Mouse (Mus musculus) right cerebral cortex, postnatal 4 days (tissue): ENCODE measurements at regions not wholly inside any gene's neighbourhood (a gene's known extent, or its start where the extent isn't known, plus 50 kb on each side); places are given as distances from the start of the nearest gene placed in this dataset.

Experiments
- DNase-seq: peaks from one replicate; pipeline ENCODE4 v3.0.0-alpha.2; 2022

DNA sequence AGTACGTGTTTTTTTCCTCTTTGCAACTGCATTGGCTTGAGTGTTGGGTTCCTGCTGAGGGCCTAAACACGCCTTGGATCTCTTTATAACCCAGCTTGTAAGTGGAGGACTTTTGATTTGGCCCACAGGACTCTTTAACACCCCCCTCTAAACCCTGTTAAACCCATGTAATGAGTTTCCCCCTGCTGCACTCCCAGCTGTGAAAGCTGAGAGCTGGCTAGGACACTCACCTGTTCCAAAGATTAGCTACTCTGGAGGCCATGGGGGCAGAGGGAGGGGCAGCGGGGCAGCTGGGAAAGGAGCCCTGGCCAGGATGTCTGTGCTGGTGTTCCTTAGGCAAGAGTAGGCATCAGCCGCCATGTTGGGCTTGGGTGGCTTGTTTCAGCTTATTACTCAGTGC is 128.7 kb upstream of the Irx3 start:
- DNase-seq, result no peak

DNA sequence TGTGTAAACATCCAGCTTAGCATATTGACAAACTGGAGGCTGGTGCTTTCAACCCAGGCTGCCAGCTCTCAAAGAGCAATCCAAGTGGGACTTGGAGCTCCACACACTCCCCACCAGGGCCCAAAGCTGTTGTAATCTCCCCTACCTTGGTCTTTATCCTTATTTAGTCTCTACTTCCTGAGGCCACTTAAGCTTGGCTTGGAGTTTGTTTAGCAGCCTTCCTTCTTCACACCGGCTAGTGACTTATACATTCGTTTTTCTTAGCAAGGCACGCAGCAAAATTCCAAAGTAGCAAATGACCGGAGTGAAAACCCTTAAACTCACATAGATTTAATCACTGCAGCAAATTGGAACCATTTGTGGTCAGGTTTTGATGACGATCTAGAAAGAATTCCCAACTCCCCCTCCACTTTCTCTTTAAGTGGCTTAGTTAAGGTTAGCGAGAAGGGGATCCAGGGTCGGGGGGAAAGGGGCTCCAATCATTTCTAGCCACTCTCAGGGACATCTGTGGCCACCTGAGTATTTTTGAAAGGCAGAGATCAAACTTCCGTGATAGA is 124.2 kb upstream of the Irx3 start:
- no peak for DNase-seq

DNA sequence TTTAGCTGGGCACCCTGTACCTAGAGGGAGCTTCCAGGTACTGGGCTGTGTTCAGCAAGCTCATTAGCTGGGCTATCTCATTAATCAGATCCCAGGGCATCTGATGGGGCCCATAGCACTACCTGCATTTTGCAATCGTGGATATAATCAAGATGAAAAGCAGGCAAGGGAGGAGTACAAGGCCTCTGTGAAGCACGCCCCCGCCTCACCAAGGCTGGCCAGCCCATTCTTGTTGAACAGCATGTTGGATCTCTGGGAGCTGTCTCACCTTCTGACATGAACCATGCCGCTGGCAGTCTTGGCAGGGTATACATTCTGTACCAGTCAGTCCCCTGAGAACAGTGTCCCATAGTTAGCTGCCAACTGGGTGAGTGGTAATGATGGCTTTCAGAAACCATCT is 122.3 kb upstream of the Irx3 start:
- DNase-seq, result no peak

DNA sequence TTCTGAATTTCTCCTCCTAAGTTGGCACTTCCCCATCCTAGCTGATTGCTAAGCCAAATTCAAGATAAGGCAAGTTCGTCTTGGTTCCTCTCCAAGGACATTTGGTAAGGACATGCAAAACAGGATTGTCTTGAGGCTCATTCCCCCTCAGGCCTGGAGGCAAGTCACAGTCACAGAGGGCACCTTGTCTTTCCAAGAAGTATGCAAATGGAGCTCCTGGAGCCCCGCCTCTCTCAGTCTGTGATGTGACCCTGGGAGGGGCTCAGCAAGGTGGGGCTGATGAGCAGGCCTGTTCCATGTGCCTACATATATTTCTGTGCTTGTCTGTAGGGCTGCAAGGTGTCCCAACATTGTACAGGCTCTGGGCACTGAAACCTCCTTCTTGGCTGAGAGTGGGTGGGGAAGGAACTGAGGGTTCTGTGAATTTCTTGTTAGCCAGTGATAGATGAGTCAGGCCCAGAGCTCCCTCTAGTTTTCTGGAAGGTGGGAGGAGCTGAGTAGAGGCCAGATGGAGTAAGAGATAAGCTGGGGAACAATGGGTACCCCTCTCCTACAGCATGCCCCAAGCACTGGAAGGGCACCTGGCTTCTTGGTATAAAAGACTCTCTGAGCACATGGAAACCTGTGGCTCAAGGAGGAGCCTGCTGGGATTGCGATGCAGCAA is 120.5 kb upstream of the Irx3 start:
- DNase-seq, result no peak

DNA sequence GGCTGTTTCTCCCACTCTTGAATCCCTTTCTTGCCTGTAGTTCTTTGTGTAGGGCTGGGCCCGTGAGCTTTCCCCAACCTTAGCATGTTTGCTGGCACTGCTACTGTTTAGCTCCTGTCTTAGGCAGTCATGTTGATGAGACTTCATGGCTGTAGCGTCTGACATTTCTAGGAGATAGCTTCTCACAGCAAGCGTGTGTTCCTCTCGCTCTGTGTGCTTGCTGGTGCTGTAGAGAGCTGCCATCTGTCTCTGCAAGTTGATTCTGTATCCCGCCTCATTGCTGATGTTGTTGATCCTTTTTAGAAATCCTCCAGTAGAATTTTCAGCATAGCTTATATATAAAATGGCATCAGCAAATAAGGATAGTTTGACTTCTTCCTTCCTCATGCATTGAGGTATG is 116.0 kb upstream of the Irx3 start:
- DNase-seq, result no peak

DNA sequence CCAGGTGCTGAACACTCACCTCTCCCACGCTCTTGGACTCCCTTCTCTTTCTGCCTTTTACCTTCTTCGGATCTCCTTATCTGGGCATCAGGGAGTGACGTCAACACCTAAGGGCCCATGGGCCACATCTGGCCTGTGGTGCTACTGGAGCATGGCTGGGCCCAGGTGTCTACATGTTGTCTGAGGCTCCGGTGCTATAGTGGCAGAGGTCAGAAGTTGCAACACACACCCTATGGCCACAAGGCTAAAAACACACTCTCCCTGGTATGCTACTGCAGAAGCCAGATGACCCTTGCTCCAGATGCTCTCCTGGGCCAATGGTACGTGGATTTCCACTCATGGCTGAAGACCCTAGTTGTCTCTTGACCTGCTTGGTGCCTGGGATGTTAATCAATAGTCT is 112.1 kb upstream of the Irx3 start:
- DNase-seq, result no peak

DNA sequence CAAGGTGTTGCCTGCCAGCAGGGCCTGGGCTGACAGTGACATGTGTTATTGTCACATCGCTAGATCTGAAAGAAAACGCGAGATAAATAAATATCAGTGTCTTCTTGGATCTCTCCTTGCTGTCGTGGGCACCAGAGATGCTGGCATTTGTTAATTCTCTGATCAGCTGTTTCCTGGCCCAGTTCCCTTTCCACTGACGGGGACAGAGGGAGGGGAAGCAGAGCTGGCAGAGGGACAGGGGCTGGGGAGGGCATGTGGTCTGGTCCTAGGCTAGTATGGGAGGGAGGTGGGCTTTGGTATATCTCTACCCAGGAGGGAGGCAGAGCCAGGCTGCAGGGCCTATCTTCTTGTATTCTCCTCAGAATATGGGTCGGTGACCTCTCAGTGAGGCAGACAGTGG is 111.3 kb upstream of the Irx3 start:
- DNase-seq, result no peak

DNA sequence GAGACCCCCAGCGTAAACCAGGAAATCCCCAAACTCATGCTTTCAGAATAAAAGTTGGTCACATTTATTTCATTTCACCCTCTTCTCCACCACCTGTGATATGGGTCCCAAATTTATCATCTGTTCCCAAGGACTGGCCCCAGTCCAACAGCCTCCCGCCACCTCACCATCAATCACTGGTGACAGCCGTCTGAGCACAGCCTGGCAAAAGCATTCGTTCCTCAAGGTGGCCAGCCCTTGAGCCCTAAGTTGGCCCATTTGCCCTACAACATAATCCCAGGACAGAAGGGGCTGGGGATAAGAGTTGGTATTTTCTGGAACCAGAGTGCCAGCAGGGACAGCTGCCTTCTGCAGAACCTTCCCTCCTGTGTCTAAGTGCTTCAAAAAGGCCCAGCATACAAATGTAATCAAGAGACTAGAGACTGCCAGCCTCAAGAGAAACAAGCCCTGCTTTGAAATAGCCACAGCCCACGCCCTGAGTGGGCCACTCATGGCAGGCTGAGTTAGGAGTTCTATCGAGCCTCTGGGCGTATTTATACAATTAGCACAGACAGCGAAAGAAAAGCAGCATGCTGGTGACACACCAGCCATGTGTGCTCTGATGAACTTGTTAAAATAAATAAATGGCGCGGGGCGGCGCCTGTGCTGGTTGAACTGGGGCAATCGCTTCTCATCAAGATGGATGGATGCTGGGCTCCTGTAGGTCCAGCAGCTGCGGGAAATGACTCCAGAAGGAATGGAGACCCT is 107.9 kb upstream of the Irx3 start:
- DNase-seq, result no peak

DNA sequence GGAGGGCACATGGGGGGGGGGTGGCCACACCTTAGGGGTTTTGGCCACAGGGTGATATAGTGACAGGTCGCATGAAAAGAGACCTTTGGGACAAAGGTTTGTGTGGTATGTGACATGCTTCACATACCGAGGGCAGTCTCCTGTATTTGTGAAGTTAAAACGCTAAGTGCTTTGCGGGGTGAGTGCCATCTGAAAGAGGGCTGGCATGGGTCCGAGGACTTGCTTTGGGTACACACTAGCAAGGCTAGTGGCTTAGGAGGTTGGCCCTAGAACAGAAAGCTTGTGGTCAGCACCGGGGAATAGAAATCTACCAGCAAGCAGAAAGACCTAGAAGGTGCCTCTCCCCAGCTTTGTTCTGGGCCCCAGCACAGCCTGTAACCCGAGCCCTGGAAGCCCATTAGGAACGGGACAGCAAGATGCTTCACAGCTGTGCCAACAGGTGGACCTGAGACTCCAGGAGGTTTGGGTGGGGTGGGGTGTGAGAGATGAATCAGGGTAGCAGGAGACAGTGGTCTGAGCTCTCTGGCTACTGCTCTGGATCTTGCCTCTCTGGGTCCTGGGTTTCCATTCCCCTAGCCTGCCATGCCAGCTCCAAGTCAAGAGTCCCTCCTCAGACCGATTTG is 107.0 kb upstream of the Irx3 start:
- DNase-seq, result no peak

DNA sequence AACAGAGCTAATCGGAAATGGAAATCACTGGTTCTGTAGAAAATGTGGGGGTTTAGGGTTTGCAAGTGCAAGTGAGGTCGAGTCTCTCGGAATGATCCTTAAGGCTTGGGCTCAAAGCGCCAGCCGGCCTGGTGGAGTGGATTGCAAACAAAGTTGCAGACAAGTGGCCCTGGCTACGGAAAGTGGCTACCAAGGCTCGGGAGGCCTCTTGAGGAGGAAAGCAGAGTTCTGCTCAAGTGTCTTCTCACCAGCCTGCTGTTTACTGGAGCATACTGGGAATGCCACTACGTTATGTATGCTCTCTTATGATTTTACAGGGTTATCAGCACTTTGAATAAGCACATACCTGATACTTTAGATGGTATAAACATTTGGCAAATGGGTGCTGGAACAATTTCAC is 105.3 kb upstream of the Irx3 start:
- DNase-seq, result no peak

DNA sequence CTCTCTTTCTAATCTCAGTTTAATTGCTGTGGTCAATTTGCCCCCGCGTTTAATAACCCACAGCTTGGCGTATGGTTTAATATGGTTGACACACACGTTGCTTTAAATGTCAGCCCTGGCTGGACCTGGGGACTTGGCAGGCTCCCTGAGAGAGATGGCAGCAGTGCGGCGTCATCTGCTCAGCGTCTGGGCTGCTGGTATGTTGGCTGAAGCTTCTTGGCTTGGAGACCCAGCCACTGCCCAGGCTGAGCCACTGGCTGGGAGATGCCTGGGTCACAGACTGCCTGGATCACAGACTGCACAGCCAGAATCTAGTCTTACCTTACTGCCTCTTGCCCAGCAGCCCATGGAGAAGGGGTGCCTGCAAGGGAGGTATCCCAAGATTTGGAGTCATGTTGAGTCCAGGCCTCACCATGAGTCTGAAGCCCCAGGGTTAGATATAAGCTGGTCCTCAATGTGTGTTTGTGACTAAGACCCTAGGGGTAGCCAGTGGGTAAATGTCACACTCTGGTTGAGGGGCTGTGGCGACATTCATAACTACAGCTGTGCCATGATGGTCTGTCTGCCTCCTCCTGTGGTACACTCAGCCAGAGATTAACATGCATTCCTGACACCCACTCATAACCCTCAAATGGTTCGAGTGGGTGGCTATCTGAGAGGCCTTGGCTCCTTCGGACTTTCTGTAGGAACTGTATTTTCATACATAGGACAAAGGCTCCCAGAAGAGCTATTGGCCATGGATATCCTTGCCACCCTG is 99.8 kb upstream of the Irx3 start:
- no peak for DNase-seq

DNA sequence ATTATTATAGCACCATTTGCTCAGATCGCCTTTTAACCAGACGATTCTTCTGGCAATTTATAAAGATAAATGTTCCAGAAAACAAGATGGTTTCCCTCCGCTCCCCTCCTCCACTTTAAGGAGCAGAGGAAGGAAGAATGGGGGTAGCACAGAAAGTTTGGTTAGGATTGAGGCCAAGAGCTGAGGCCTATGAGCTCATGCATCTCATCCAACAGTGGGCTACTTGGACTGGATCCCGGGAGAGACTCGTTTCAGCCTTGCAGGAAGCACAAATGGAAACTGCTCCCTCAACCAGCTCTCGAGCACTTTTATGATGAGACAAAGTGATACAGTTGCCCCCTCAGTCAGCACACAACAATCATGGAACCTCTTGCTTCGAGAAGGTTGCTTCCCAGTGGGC is 97.9 kb upstream of the Irx3 start:
- DNase-seq, result no peak

DNA sequence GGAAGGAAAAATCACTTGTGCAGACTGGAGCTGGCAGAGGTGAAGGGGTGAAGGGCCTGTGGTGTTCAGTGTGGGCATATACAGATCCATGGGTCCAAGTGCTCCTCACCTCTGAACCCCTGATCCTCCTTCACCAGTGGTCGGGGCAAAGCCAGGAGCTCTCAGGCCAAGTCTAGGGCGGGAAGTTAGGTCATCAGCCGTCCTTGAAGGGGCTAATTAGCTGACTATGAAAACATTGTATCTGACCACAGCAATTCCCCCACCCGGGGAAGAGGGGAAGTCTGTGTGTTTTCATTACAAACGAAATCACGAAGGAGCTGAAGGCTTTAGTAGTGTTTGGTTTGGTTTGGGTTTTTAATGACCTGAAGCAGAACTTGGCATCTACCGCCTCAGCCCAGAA is 95.5 kb upstream of the Irx3 start:
- no peak for DNase-seq

DNA sequence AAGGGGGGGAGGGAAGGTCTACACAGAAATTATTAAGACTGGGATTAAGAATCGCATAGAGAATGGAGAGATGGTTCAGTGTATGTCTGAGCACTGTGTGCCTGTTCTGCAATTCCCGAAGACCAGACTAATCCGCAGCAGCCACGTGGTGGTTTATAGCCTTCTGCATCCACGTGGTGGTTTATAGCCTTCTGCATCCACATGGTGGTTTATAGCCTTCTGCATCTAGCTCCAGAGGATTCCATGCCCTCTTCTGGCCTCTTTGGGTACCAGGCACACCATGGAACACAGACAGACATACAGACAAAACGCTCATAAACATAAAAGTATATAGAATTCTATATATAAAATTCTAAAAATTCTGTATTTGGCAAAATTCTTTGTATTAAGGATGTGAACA is 94.1 kb upstream of the Irx3 start:
- no peak for DNase-seq

DNA sequence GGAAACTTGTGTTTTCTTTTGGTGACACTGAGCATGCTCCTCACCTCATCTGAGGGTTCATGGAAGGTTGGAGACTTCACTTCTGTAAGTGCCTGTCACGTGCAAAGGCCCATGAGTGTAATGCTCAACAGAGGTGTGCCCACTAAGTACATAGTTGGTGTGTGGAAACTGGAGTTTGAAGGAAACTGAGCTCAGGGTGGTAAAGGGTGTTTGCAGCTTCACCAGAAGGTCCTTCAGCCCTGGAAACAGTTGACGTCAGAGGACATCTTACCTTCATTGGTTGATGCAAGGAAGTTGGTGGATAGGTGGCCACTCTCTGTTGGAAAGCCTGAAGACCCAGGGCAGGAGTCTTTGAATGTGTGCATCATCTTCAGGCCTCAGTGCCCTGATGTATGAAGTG is 83.0 kb upstream of the Irx3 start:
- no peak for DNase-seq

DNA sequence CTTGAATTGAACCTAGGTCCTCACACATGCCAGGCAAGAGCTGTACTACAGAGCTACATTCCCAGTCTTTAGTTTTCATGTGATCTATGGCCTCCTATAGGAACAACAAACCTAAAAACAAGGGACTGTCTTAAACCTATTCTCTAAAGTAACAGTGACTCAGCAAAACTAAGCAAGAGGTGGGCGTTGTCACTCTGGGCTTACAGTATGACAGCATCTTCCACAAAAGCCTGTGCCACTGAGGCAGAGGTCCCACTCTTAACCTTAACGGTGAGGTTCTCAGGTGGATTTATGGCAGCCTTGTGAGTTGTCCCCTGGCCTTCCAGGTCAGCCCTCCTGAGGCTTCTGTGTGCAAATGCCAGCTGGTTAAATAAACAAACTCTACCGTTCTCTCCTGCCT is 82.5 kb upstream of the Irx3 start:
- DNase-seq, result no peak

DNA sequence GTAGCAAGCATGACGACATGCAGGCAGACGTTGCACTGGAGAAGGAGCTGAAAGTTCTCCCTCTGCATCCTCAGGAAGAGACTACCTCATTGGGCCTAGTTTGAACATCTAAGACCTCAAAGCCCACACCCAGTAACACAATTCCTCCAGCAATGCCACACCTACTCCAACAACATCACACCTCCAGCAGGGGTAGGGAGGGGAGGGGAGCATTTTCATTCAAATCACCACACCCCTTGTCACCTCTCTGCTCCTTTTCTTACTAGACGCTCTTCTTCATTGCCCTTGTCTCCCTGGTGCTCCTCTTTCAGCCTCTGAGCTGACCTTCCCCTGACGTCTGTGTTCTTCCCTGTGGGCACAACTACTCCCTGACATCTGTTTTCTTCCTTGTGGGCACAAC is 81.1 kb upstream of the Irx3 start:
- no peak for DNase-seq

DNA sequence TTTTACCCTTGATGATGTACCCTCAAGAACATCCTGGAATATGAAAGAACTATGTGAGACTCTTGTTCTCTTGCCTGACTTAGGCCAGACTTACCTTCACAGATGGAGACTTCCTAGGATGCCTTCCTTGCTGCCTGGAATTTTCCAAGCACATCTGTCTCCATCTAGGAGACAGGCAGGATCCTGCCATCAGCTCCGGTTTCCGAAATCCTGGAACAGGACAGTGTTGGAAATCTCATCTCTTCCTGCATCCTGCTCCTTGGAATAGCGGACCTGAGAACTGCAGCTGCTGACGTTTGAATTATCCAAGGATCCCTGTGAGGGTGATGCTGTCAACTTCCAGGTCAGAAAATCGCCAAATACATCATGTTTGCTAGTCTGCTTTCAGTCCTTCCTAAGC is 77.0 kb upstream of the Irx3 start:
- no peak for DNase-seq

DNA sequence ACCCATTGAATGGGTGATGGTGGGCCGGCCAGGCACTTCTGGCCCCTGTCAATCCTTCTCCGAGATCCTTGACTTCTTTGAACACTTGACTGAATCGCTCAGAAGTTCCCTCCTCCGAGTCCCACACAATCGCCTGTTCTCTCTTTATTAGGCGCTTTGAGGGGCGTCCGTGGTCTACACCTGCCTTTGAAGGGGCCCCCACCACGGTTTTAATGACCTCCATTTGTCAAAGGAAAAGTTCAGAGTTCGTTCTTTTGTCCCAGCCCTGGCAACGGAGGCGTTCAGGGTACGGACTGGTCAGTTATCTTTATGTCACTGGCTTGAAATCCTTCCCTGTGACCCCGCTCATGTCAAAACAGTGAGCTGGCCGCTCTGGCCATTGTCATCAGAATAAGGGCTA is 74.3 kb upstream of the Irx3 start:
- no peak for DNase-seq

DNA sequence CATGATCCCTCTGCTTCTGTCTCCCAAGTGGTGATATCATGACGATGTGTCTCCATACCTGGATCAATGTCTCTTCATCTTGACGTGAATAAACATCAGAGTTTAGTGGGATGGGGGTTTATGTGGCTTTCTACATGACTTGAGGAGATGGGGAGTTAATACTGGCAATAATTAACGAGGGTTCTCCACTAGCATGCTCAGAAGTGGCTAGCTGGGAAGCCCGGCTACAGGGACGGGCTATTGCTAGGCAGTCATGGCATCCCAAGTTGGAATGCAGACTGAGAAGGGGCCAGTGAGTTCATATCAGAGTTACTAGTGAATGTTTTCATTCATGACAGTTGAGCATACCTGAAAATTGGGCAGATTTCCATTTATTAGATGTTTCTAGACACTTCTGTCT is 71.4 kb upstream of the Irx3 start:
- no peak for DNase-seq

DNA sequence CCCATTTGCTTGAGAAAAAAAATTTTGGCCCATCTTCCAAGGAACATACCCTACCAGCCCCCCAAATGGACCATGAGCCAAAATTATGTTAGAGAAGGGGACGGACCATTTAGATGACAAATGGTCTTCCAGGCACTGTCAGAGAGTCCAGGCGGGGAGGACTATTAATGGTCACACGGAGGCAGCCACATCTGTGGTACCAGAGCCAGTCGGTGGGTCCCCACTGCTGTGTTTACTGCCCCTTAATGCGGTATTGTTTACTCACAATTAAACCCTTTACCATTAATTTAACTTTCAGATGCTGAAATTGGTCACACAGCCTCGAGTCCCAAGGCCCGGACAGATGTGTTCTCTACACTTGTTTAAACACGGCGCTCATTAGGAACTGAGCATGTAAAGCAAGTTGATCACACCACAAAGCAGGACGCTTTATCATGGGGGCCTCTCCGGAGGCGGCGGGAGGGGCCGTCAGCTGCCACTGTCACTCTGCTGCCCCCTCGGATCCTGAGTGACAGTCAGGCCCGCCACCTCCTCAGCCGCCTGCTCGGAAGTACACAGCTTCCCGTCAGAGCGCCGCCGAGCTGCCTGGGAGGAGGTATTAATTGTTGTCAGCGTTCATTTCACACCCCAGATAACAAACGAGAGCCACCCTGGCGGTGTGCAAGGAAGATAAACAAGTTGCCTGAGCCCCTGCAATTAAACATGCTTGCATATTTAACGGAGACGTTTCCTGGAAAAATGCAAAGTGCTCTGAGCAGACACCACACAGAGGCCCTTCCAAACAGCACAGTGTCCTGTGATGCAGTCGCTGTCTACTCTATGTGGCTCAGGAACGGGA is 70.6 kb upstream of the Irx3 start:
- DNase-seq, result no peak

DNA sequence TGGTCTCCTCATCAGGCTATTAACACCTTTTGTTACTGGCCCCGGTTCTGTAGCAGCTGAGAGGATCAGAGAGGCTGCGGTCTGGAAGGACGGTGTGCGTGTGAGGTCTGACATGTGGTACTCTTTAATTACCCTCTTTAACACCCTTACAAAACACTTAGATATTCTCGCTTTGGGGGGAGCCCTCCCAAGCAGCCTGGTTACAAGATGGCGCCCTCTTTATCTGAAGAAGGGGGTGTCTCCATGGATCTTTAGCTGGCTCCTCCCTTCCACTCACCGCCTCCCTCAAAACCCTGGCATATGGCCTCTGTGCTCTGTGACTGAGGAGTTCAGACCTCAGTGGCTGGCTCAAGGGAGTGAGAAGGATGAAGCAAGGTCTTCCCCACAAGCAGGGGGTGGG is 65.2 kb upstream of the Irx3 start:
- no peak for DNase-seq

DNA sequence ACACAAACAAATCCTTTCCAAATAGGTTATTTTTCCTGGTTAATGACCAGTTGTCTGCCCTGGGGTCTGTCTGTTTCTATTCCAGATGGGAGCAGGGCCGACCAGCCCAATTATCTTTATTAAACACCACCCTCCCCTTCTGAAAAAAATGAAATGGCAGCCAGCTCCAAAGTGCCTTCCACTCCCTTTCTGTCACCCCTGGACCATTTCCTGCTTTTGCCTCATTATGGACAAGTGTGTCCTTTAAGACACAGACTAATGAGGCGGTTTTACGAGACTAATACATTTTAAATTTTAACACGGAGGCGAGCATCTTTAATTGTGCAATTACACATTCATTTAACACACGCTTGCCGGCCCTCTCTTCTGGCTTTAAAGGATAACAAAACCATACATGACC is 64.2 kb upstream of the Irx3 start:
- DNase-seq, result no peak
